22 mouse cellular contexts compared by ENCODE assay signal in genomic region chr5:108565381-108565780, GRCm38 (mm10). TPM values are rescaled to one million over a fixed set of nuclear protein-coding genes. Genes with fewer than 3 reads are reported as not detected.
DNase-seq lines count a peak whose midpoint lies in the region; ATAC-seq and TF ChIP-seq lines count a peak whose summit lies in the region.
"Had no signal": no experiment of that assay in that cellular context is flagged by ENCODE, and none has a peak within 500 bp of the region (broad histone marks: within the 10 kb centered on the region; RNA-seq: fewer than 3 reads in every experiment).

No protein-coding gene starts in this region.

- H3K79me2 ChIP-seq in myocyte (ENCODE audit: control insufficient read depth, insufficient read depth) = no peaks in the 10 kb centered on the region

- H3K4me2 ChIP-seq in embryonic facial prominence, embryonic 13.5 days = no peak overlapping the region
- H3K4me2 ChIP-seq in kidney, embryonic 14.5 days (replicated peaks; ENCODE audit: low read depth, low read length) = no peak overlapping the region
- H3K4me2 ChIP-seq in myocyte (ENCODE audit: low read depth) = no peak overlapping the region
- H3K4me2 ChIP-seq: forebrain, embryonic 13.5 days; forebrain, embryonic 15.5 days had no signal

- no peak overlapping the region for H3ac ChIP-seq in myocyte (ENCODE audit: control insufficient read depth, insufficient read length)

- H3K4me1 ChIP-seq in embryonic facial prominence, embryonic 13.5 days = no peaks in the 10 kb centered on the region
- H3K4me1 ChIP-seq in embryonic facial prominence, embryonic 10.5 days = no peaks in the 10 kb centered on the region
- no peaks in the 10 kb centered on the region for H3K4me1 ChIP-seq in kidney, embryonic 14.5 days (ENCODE audit: control insufficient read depth, insufficient read depth, low read length)
- H3K4me1 ChIP-seq: forebrain, embryonic 13.5 days; forebrain, embryonic 15.5 days had no signal

- TF ChIP-seq POLR2A in myocyte (IDR thresholded peaks at IDR 0.05; ENCODE audit: insufficient read length, low read depth) = no peak

- 88% methylated on average over 2 of the region's 2 CpGs for WGBS in embryonic facial prominence, embryonic 13.5 days
- 90% methylated on average over 2 of the region's 2 CpGs for WGBS in embryonic facial prominence, embryonic 10.5 days
- 95% methylated on average over 2 of the region's 2 CpGs for WGBS in kidney, embryonic 14.5 days

- no peak overlapping the region for H3K9ac ChIP-seq in embryonic facial prominence, embryonic 13.5 days
- no peak overlapping the region for H3K9ac ChIP-seq in kidney, embryonic 14.5 days (ENCODE audit: low read depth, low read length)
- H3K9ac ChIP-seq: forebrain, embryonic 13.5 days; forebrain, embryonic 15.5 days; forebrain, postnatal 0 days had no signal

- DNase-seq in embryonic facial prominence, embryonic 10.5 days (ENCODE audit: low spot score) = no peak
- DNase-seq in kidney, adult 18-20 months = no peak
- DNase-seq: adrenal gland, adult 8-10 months; adrenal gland, postnatal 14 days; adrenal gland, postnatal 36 days; B cell, adult 2 months; cerebellum, adult 11-12 months; cerebellum, adult 2 months; cerebellum, adult 9-10 months; cerebellum, postnatal 10 days; cerebellum, postnatal 25 days; forebrain, postnatal 0 days had no signal

- no peak overlapping the region for H3K27ac ChIP-seq in embryonic facial prominence, embryonic 13.5 days
- H3K27ac ChIP-seq in embryonic facial prominence, embryonic 10.5 days (replicated peaks) = no peak overlapping the region
- no peak overlapping the region for H3K27ac ChIP-seq in kidney, embryonic 14.5 days (ENCODE audit: low read depth, low read length)
- H3K27ac ChIP-seq: forebrain, embryonic 13.5 days; forebrain, embryonic 15.5 days had no signal

- H3K4me3 ChIP-seq in embryonic facial prominence, embryonic 13.5 days = no peak overlapping the region
- H3K4me3 ChIP-seq in embryonic facial prominence, embryonic 10.5 days = no peak overlapping the region
- H3K4me3 ChIP-seq in kidney, embryonic 14.5 days (ENCODE audit: low read length) = no peak overlapping the region
- no peak overlapping the region for H3K4me3 ChIP-seq in myocyte
- H3K4me3 ChIP-seq: forebrain, embryonic 13.5 days; forebrain, embryonic 15.5 days had no signal

- peaks cover 33% of the 10 kb centered on the region for H3K36me3 ChIP-seq in embryonic facial prominence, embryonic 13.5 days
- peaks cover 54% of the 10 kb centered on the region for H3K36me3 ChIP-seq in embryonic facial prominence, embryonic 10.5 days (replicated peaks)
- peaks cover 28% of the 10 kb centered on the region for H3K36me3 ChIP-seq in kidney, embryonic 14.5 days (ENCODE audit: control insufficient read depth, insufficient read depth, low read length)
- peaks cover 27% of the 10 kb centered on the region for H3K36me3 ChIP-seq in myocyte (ENCODE audit: control insufficient read depth, insufficient read depth)

- 0 out of 2 replicates have a peak, but pooled peaks have one; percentile 37 for ATAC-seq in embryonic facial prominence, embryonic 13.5 days (ENCODE audit: insufficient number of reproducible peaks, insufficient read depth, low FRiP score, low TSS enrichment, low read depth)
- 0 out of 2 replicates have a peak, but pooled peaks have one; percentile 9 for ATAC-seq in kidney, embryonic 14.5 days (ENCODE audit: low FRiP score, low TSS enrichment)
- ATAC-seq: activated CD4-positive, CD25-positive, alpha-beta regulatory T cell, adult 4 months; CD4-positive, CD25-positive, alpha-beta regulatory T cell, adult 4 months; forebrain, embryonic 13.5 days; forebrain, embryonic 15.5 days; forebrain, postnatal 0 days; Patski had no signal

- no peaks in the 10 kb centered on the region for H3K27me3 ChIP-seq in embryonic facial prominence, embryonic 13.5 days
- no peaks in the 10 kb centered on the region for H3K27me3 ChIP-seq in embryonic facial prominence, embryonic 10.5 days (replicated peaks; ENCODE audit: low read depth, poor library complexity, severe bottlenecking)
- H3K27me3 ChIP-seq in kidney, embryonic 14.5 days (ENCODE audit: control insufficient read depth, insufficient read depth, low read length) = no peaks in the 10 kb centered on the region
- no peaks in the 10 kb centered on the region for H3K27me3 ChIP-seq in myocyte (ENCODE audit: control insufficient read depth, insufficient read depth, insufficient read length)
- H3K27me3 ChIP-seq: CH12.LX; forebrain, embryonic 13.5 days; forebrain, embryonic 15.5 days; Patski had no signal

- H3K9me3 ChIP-seq in embryonic facial prominence, embryonic 13.5 days = no peaks in the 10 kb centered on the region
- H3K9me3 ChIP-seq in embryonic facial prominence, embryonic 10.5 days = no peaks in the 10 kb centered on the region
- no peaks in the 10 kb centered on the region for H3K9me3 ChIP-seq in kidney, embryonic 14.5 days (ENCODE audit: control insufficient read depth, low read length)
- H3K9me3 ChIP-seq: forebrain, embryonic 13.5 days; forebrain, embryonic 15.5 days; G1E had no signal

TF ChIP-seq in myocyte, 11 proteins besides CTCF, POLR2A, EP300 and RAD21:
- TF ChIP-seq MAX (IDR thresholded peaks at IDR 0.05; ENCODE audit: low read depth) (no peak), POLR2AphosphoS2 (IDR thresholded peaks at IDR 0.05; ENCODE audit: insufficient read length, low read depth) (peak; percentile 33)

RNA-seq across cellular contexts. Expression of gene Cplx1, which starts 15.6 kb away (rescaled TPM):
- polyA plus RNA-seq in embryonic facial prominence, embryonic 13.5 days (2015; fragmentation: Nextera tagmentation; extraction: Ambion mirVana) = 0.66 and 1.0 TPM in 2 replicates
- 2.7 and 4.0 TPM in 2 replicates for polyA plus RNA-seq in embryonic facial prominence, embryonic 10.5 days (2016; fragmentation: Nextera tagmentation; extraction: Ambion mirVana)
- 0.17 and 0.23 TPM in 2 replicates for polyA plus RNA-seq in kidney, embryonic 14.5 days (2014; fragmentation: Nextera tagmentation; extraction: Ambion mirVana)
- polyA plus RNA-seq in myocyte (2012; fragmentation: generic; extraction: Trizol) = not detected
- polyA plus RNA-seq: activated CD4-positive, CD25-positive, alpha-beta regulatory T cell, adult 4 months; CD4-positive, CD25-positive, alpha-beta regulatory T cell, adult 4 months; G1E; Patski had no signal
